Mouse (Mus musculus) thymus, adult 2 months (tissue): Measurements from ENCODE around the gene Csrnp1.

Experiments
- CTCF ChIP-seq: fragments of 200-500 bp; IDR thresholded peaks from 2 replicates; pipeline ENCODE4 v1.5.1; 2012; ENCODE audit warnings: mild to moderate bottlenecking, control low read depth, low read length, moderate library complexity, borderline replicate concordance; ENCODE audit not compliant: control insufficient read depth, poor library complexity, insufficient read depth; ENCODE audit errors: extremely low read depth
- POLR2A ChIP-seq: fragments of 200-500 bp; IDR thresholded peaks from 2 replicates; pipeline ENCODE4 v1.6.1; 2012; ENCODE audit warnings: mild to moderate bottlenecking, low read length, control low read depth, moderate library complexity; ENCODE audit not compliant: control insufficient read depth, poor library complexity, insufficient read depth; ENCODE audit errors: extremely low read depth

- no peak for TF ChIP-seq CTCF
- TF ChIP-seq POLR2A, result no peak
These were observed 27.1 kb upstream of the Csrnp1 start for GRCm38 (mm10) chr9:120011533-120011932.
